Mouse (Mus musculus) T-helper 2 cell (primary cell): ENCODE measurements around the gene H2-T22.
"Not testable (repeated sequence)": the region's sequence is repeated elsewhere in the genome, so short reads cannot be mapped to it uniquely, and the experiment has no call there.

Experiments
- in situ Hi-C: fragments of 300-600 bp; cut with MboI, MseI; formaldehyde crosslinking; loops from one replicate; pipeline ENCODE4 v1.15.1; 2025; ENCODE audit warnings: high pct_unique_total_duplicates

H2-T22 gene

GRCm38 (mm10) chr17:36042610-36043169, at the start of gene H2-T22, which contains the start of gene Gm6034:
Gene H2-T22, minus strand, starts transcription at chr17:36042747.
Gene Gm6034, plus strand, starts transcription at chr17:36042961.
- in situ Hi-C loops: not testable (repeated sequence)

DNA sequence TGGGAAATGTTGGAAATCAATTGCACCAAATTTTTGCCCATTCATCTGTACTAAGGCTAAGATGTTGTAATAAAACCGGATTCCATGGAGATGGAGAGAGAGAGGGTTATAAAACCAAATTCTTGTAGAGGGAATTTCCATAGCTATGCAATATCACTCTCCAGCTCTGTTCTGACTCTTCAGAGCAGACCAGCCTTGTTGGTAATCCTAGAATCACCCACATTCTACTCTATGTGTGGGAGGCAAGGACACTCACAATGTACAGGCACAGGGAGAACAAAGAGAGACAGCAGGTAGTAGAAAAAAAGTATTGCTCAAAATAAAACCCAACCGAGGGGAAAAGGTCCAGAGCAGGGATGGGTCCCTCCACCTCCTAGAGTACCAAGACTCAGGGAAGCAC, 49.4 kb upstream of the H2-T22 start:
- in situ Hi-C loops: loop anchor here (5.0 kb wide), 1 partner anchor 85 kb away; no protein-coding TSS in a partner anchor

DNA sequence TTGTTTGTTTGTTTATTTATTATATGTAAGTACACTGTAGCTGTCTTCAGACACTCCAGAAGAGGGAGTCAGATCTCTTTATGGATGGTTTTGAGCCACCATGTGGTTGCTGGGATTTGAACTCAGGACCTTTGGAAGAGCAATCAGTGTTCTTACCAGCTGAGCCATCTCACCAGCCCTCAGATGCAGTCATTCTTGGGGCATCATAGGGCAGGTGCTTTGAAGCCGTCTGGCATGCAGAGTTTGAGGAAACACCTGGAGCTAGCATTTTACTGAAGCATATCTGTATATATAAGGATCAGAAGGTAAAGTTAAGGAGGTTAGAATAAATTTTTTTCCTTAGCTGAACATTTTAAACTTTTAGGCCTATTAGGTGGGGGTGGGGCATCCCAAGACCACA, 43.4 kb upstream of the H2-T22 start:
- in situ Hi-C loops: not testable (repeated sequence)

DNA sequence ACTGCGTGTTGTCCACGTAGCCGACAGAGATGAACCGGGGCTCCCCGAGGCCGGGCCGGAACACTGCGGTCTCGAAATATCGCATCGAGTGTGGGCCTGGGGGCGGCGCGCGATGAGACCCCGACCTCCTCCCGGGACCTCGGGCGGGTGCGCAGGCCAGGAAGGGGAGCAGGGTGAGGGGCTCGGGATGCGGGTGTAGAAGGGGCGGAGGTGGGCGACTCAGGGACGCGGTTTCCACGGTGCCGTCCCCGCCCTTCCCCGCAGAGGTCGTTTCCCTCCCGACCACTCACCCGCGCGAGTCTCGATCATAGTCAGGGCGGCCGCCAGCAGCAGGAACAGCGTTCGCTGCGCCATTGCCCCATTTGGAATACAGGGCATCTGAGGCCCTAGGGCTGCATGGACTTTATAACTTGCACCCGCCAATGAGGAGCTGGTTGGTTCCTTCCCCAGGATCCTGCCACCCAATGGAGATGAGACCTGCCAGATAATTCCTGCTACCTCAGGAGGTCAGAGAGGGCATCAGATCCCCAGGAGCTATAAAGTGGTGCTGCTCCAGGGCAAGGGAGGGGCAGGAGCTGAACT, 41.4 kb upstream of the H2-T22 start:
- in situ Hi-C loops: loop anchor here (5.0 kb wide), 1 partner anchor 33 kb away; no protein-coding TSS in a partner anchor

DNA sequence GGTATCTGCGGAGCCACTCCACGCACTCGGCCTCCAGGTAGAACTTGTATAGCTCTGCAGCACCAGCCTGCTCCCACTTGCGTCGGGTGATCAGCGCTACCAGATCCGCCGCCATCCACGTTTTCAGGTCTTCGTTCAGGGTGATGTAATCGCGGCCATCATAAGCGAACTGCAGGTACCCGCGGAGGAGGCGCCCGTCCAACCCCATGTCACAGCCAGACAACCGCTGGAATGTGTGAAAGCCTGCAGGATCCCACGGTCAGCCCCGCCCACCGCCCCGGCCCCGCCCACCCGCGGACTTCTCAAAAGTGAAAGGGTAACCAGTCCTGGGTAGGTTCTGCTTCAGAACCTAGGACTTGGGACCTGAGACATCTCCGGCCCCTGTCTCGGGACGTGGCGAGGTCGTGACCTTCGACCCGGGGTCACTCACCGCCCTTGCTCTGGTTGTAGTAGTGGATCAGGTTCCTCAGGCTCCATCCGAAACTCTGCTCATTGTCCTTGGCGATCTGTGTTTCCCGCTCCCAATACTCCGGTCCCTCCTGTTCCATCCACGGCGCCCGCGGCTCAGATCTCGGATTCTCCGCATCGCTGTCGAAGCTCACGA, 40.8 kb upstream of the H2-T22 start:
- in situ Hi-C loops: loop anchor here (5.0 kb wide), 1 partner anchor 34 kb away; no protein-coding TSS in a partner anchor

DNA sequence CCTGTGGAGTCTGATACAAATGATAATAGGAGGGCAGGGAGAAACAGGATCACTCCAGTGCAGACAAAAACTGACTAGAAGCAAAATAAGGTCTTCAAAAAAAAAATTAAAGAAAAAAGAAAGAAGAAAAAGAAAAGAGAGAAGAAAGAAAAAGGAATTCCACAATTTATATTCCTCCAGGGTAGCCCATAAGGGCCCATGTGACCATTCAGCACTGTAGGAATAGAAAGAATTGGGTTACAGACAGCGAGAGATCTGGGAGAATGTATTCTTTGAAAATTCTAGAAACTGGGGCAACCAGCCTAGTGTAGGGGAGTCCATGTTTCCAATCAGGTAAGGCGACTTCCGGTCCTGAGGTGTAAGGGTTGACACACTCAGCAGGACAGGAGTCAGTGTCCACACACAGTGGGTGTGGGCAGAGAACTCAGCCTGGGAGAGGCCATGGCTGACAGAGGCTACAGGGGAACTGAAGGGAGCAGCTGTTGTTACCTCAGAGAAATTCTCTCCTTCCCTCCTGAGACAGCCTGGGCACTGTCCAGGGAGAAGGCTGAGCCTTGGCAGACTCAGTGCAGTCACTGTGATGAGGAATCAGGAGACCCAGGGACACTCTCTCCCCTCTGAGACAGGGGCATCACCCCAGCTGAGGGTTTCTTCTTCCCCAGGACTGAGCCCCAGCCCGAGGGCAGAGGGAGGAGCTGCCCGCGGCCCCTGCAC, 40.1 kb upstream of the H2-T22 start:
- in situ Hi-C loops: loop anchor here (5.0 kb wide), 1 partner anchor 35 kb away; no protein-coding TSS in a partner anchor

DNA sequence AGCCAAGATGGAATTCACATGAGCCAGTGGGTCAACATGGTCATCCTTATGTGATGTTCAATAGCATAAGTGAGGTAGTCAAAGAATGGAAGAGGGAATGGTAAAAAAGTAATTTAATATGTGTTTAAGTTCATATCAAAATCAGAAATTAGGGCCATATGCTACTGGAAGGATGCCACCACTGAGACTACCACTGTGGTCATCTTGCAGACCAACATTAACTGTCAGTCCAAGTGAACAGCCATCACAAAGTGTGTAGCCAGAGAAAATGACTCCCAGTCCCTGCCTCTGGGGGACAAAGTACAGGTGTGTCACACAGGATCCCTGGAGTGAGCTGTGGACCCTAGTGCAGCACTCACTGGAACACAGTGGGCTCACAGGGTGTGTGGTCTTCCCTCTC, 39.4 kb upstream of the H2-T22 start:
- in situ Hi-C loops: loop anchor here (5.0 kb wide), 1 partner anchor 35 kb away; no protein-coding TSS in a partner anchor

GRCm38 (mm10) chr17:36060829-36061228, 18.3 kb upstream of the H2-T22 start:
- in situ Hi-C loops: no loop called here

- in situ Hi-C loops: not testable (repeated sequence)
Measured at GRCm38 (mm10) chr17:36058362-36058761, 15.8 kb upstream of the H2-T22 start, which contains the start of gene Gm11127. Gene Gm11127, minus strand, starts transcription at chr17:36058371.

- in situ Hi-C loops: not testable (repeated sequence)
Measured at GRCm38 (mm10) chr17:36057927-36058326, 15.4 kb upstream of the H2-T22 start.

DNA sequence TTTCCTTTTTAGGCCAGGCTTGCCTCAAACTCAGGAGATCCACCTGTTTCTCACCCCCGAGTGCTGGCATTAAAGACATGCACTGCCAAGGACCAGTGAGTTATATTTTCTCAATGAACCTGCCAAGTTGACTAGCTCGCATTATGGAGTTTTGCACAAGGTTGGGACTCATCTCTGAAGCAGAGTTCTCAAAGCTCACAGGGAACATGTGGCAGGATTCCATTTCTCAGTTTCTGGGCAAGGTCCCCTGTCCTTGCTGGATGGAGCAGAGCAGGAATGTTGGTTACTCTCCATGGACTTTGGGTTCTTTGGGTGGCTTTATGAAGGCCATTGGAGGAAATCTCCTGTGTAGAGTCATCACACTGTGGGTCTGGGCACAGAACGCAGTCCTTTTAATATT, 739 bp upstream of the H2-T22 start:
- in situ Hi-C loops: no loop called here

DNA sequence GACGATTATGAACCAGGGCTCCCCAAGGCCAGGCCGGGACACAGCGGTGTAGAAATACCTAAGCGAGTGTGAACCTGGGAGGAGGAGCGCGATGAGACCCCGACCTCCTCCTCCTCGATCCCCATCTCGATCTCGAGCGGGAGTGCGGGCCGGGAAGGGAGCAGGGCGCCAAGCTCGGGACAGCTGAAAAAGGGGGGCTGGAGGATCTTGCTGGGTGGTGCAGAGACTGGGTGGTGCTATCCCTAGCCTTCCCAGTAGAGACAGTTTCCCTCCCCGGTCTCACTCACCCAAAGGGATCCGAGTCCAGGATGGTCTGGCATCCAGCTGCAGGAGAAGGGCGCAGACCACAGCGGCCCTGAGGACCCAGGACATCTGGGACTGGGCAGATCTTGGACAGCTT, 492 bp downstream of the H2-T22 start:
- in situ Hi-C loops: not testable (repeated sequence)

DNA sequence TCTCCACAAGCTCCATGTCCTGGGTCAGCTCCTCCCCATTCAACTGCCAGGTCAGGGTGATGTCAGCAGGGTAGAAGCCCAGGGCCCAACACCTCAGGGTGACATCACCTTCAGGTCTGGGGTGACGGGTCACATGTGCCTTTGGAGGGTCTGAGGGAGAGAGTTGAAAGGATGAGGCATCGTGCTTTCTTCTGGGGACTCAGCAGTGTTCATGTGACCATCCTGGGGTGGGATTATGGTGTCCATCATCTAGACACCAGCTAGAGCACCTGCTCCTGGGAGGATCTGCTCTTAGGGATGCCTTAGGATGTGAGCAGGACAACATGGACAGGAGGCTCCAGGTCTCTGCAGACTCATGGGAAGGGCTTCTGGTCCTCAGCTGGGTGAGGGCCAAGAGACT, 1.9 kb downstream of the H2-T22 start:
- in situ Hi-C loops: not testable (repeated sequence)

- in situ Hi-C loops: not testable (repeated sequence)
Measured at GRCm38 (mm10) chr17:36036126-36036525, 6.4 kb downstream of the H2-T22 start.

DNA sequence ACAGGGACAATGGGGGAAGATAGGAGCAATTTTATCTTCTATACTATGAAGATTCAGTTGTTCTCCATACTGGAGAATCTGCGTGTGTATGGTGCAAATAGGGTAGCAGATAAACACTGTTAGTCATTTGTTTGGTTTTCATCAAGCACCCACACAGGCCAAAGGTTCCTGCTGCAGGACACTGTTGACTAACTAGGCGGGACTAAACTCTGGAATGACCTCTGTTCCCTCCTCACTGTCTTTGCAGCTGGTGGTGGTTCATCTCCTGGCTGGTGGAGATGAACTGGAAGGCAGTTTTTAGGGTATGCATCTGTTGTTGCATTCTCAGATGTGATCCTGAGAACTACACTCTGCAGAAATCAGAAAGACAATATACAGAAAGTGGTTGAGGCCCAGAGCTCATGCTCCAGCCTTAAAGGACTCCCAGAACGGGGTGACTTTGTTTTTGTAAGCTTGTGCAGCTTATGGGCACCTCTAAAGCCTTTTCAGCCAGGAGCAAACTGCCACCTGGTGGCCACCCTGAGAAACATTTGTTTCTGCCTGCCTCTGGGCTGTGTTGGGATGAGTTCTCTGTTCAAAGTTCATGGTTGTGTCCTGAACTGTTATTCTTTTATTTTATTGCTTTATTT, 7.4 kb downstream of the H2-T22 start:
- in situ Hi-C loops: not testable (repeated sequence)

GRCm38 (mm10) chr17:36034524-36034923, 8.0 kb downstream of the H2-T22 start:
- in situ Hi-C loops: loop anchor here (5.0 kb wide), 2 partner anchors 37 to 78 kb away; no protein-coding TSS in a partner anchor

DNA sequence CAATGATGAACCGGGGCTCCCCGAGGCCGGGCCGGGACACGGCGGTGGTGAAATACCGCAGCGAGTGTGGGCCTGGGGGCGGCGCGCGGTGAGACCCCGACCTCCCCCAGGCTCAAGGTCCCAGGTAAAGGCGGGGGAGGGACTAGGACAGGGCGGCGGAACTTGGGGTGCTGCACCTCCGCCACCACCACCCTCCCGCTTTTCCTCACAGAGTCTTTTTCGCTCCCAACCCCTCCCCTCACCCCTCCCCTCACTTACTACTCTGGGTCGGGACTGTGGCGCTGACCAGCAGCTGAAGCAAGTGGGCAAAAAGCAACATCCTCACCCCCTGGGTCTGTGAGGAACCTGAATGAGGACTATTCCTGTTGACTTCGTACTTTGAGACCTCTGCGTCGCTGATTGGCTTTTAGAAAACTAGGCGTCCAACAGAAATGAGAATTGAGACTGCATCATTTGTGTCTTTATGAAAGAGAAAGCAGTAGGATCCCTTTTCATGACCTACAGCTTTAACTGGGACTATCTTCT, 10.1 kb downstream of the H2-T22 start, which contains the start of gene H2-T23:
Gene H2-T23 (minus strand): TSS at position 505 of the 525 bp plus-strand sequence.
- in situ Hi-C loops: loop anchor here (5.0 kb wide), 2 partner anchors 35 to 80 kb away; no protein-coding TSS in a partner anchor

DNA sequence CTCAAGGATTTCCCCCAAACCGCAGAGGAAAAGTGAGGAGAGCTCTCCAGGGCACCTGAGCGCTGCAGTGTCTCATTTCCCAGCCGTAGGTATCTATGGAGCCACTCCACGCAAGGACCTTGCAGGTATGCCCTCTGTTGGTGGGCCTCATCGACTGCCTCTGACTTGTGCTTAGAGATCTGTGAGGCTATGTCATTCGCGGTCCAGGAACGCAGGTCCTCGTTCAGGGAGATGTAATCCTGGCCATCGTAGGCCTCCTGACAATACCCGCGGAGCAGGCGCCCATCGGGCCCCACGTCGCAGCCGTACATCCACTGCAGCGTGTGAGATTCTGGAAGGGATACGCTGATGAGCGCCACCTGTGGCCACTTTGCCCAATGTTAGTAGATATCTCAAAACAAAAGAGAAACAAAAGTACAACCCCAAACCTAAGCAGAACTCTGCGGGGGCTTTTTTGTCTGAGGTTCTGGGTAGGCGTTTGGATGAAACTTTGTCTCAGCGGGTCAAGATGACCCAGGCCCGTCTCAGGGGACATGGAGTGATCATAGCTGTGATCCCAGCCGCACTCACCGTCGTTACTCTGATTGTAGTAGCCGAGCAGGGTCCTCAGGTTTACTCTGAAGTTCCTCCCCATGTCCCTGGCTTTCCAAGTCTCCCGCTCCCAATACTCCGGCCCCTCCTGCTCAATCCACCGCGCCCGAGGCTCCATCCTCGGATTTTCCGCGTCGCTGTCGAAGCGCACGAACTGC, 10.8 kb downstream of the H2-T22 start:
- in situ Hi-C loops: loop anchor here (5.0 kb wide), 2 partner anchors 34 to 81 kb away; no protein-coding TSS in a partner anchor

DNA sequence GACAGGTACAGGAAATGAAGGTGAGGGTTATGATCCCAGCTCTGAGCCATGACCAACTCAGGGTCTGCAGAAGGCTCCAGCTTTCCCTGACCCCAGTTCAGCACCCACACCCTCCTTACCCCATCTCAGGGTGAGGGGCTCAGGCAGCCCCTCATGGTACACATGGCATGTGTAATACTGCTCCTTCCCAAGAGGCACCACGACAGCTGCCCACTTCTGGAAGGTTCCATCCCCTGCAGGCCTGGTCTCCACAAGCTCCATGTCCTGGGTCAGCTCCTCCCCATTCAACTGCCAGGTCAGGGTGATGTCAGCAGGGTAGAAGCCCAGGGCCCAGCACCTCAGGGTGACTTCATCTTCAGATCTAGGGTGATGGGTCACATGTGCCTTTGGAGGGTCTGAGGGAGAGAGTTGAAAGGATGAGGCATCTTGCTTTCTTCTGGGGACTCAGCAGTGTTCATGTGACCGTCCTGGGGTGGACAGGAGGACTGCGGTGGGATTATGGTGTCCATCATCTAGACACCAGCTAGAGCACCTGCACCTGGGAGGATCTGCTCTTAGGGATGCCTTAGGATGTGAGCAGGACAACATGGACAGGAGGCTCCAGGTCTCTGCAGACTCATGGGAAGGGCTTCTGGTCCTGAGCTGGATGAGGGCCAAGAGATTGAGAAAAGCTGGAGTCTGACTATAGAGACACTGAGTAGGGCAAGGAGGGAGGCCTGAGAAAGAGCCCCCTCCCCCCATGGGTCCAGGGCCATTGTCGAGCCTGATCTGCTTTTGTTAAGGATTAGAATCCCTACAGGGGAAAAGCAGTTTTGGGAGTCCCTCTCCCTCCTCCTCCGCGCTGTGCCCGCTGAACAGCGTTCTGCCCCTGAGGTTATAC, 11.6 kb downstream of the H2-T22 start:
- in situ Hi-C loops: loop anchor here (5.0 kb wide), 2 partner anchors 34 to 81 kb away; no protein-coding TSS in a partner anchor
